Mouse (Mus musculus) G1E (cell line): ENCODE measurements around the gene Grk4. TPM values are rescaled to one million over a fixed set of nuclear protein-coding genes. Genes with fewer than 3 reads are reported as not detected.

ENCODE experiments used
- ATAC-seq: 2 replicates; pipeline ENCODE4 v1.8.0; 2016; ENCODE audit warnings: mild to moderate bottlenecking; ENCODE audit not compliant: insufficient number of reproducible peaks, poor library complexity, low FRiP score, severe bottlenecking; ENCODE audit errors: extremely low read depth
- DNase-seq: peaks from one replicate; pipeline ENCODE4 v3.0.0; 2012; ENCODE audit warnings: low spot score
- H3K27me3 ChIP-seq: 2 replicates; pipeline ENCODE4 v1.6.1; 2012; ENCODE audit warnings: mild to moderate bottlenecking, low read length, inconsistent platforms; ENCODE audit not compliant: insufficient read depth
- H3K36me3 ChIP-seq: replicated peaks from 2 replicates; pipeline ENCODE3; 2012; ENCODE audit warnings: mild to moderate bottlenecking, inconsistent platforms
- H3K4me1 ChIP-seq: 2 replicates; pipeline ENCODE4 v1.6.1; 2012; ENCODE audit warnings: low read depth, low read length, inconsistent platforms, mixed read lengths; ENCODE audit not compliant: insufficient read depth
- H3K4me3 ChIP-seq: 2 replicates; pipeline ENCODE4 v1.5.1; 2012; ENCODE audit warnings: low read depth, mild to moderate bottlenecking, inconsistent platforms, low read length, moderate library complexity, mixed read lengths
- H3K9me3 ChIP-seq: replicated peaks from 2 replicates; pipeline ENCODE4 v1.6.1; 2012; ENCODE audit warnings: inconsistent platforms
- CTCF ChIP-seq: IDR thresholded peaks from 2 replicates; pipeline ENCODE4 v1.5.1; 2012; ENCODE audit warnings: low read depth, low read length, inconsistent platforms, mixed read lengths
- GATA1 ChIP-seq: IDR thresholded peaks from 2 replicates; pipeline ENCODE4 v1.6.1; 2012; ENCODE audit warnings: borderline replicate concordance, low read length, inconsistent platforms, mixed read lengths
- GATA2 ChIP-seq: IDR thresholded peaks from 2 replicates; pipeline ENCODE4 v1.6.1; 2012; ENCODE audit warnings: low read depth, low read length, inconsistent platforms, borderline replicate concordance
- POLR2AphosphoS5 ChIP-seq: IDR thresholded peaks from 2 replicates; pipeline ENCODE4 v1.6.1; 2012; ENCODE audit warnings: low read depth, low read length, inconsistent platforms; ENCODE audit not compliant: insufficient replicate concordance
- TAL1 ChIP-seq: conservative IDR thresholded peaks from 2 replicates; pipeline ENCODE4 v1.6.1; 2012; ENCODE audit warnings: low read depth, low read length, inconsistent platforms, mixed read lengths
- polyA plus RNA-seq: library from polyadenylated mRNA; stranded (reverse); fragments of >175 nt; gene quantifications from 2 replicates; pipeline ENCODE4 v1.2.3, GENCODE M21; 2012
- total RNA-seq, 2 experiments: library from RNA; stranded (forward) in 1 of 2; stranded (reverse) in 1 of 2; fragments of 200-1000 nt in 1 of 2; fragments of >200 nt in 1 of 2; fragmentation: Nextera tagmentation in 1 of 2; gene quantifications; 2 replicates each; pipeline ENCODE4 v1.2.3; 2014 to 2017

The Grk4 gene
- total RNA-seq (2014; fragmentation: Nextera tagmentation) (1.2 and 5.9 TPM in 2 replicates), total RNA-seq (2017) (0.16 and 2.5 TPM in 2 replicates), polyA plus RNA-seq (0.17 and 0.34 TPM in 2 replicates)

- no peaks in the 10 kb centered on the region for H3K27me3 ChIP-seq
- no peaks in the 10 kb centered on the region for H3K9me3 ChIP-seq
- H3K4me3 ChIP-seq, result peak within 1 kb of the TSS; percentile 81
- TF ChIP-seq GATA2, result no peak
- TF ChIP-seq POLR2AphosphoS5, result 0 out of 2 replicates have a peak, but pooled peaks have one; percentile 39
- no peak for TF ChIP-seq TAL1
- peak; percentile 45; the same call in 1 of the 2 replicates for TF ChIP-seq CTCF
- no peak for TF ChIP-seq GATA1
- DNase-seq (peak; percentile 86), ATAC-seq (peak; percentile 99)
- peaks cover 27% of the 10 kb centered on the region for H3K4me1 ChIP-seq
- H3K36me3 ChIP-seq, result peaks cover 30% of the 10 kb centered on the region
Observed at GRCm38 (mm10) chr5:34659686-34660590, at the start of gene Grk4, which contains the start of gene Nop14. Grk4 (plus strand) TSS chr5:34660379. Nop14 (minus strand) TSS chr5:34660148.

- DNase-seq, result no peak
- TF ChIP-seq GATA2, result no peak
- Histone ChIP-seq H3K27me3 (no peaks in the 10 kb centered on the region), H3K9me3 (no peaks in the 10 kb centered on the region), H3K36me3 (peaks cover 90% of the 10 kb centered on the region), H3K4me1 (peaks cover 44% of the 10 kb centered on the region), H3K4me3 (no peak overlapping the region)
- ATAC-seq, result no peak
Observed at GRCm38 (mm10) chr5:34632996-34633395, 27.2 kb upstream of the Grk4 start.

GRCm38 (mm10) chr5:34633641-34634040 lies 26.5 kb upstream of the Grk4 start:
- DNase-seq (no peak), ATAC-seq (no peak)
- Histone ChIP-seq H3K36me3 (peaks cover 90% of the 10 kb centered on the region), H3K9me3 (no peaks in the 10 kb centered on the region), H3K27me3 (no peaks in the 10 kb centered on the region), H3K4me1 (peaks cover 48% of the 10 kb centered on the region), H3K4me3 (no peak overlapping the region; the same call in 1 of the 2 replicates)
- TF ChIP-seq TAL1, result no peak
- no peak for TF ChIP-seq GATA2
- TF ChIP-seq POLR2AphosphoS5, result no peak
- no peak for TF ChIP-seq GATA1
- no peak for TF ChIP-seq CTCF

- Histone ChIP-seq H3K36me3 (peaks cover 90% of the 10 kb centered on the region), H3K9me3 (no peaks in the 10 kb centered on the region), H3K4me3 (peak overlapping the region; percentile 14; the same call in 1 of the 2 replicates), H3K4me1 (peaks cover 58% of the 10 kb centered on the region), H3K27me3 (no peaks in the 10 kb centered on the region)
- no peak for ATAC-seq
- TF ChIP-seq GATA1 (no peak), TAL1 (no peak), CTCF (no peak), POLR2AphosphoS5 (no peak), GATA2 (no peak)
- DNase-seq, result no peak
Observed at GRCm38 (mm10) chr5:34634746-34635400, 25.3 kb upstream of the Grk4 start.

- peaks cover 63% of the 10 kb centered on the region for H3K4me1 ChIP-seq
Observed at GRCm38 (mm10) chr5:34635665-34636192, 24.4 kb upstream of the Grk4 start.

More at GRCm38 (mm10) chr5:34635665-34636192, 24.4 kb upstream of the Grk4 start:
- ATAC-seq (no peak), DNase-seq (peak; percentile 43)
- Histone ChIP-seq H3K4me3 (peak overlapping the region; percentile 81; the same call in 1 of the 2 replicates), H3K9me3 (no peaks in the 10 kb centered on the region), H3K36me3 (peaks cover 90% of the 10 kb centered on the region), H3K27me3 (no peaks in the 10 kb centered on the region)
- TF ChIP-seq POLR2AphosphoS5 (no peak), TAL1 (no peak), CTCF (no peak), GATA1 (no peak), GATA2 (no peak)
